In genomic region chr1:177322745-177323299, GRCm38 (mm10) we compare ENCODE assay signal across 8 mouse cellular contexts.
A peak's percentile ranks its signal among the peaks of the same experiment; 100 is the strongest.
DNase-seq lines count a peak whose midpoint lies in the region; ATAC-seq and TF ChIP-seq lines count a peak whose summit lies in the region.

No protein-coding gene starts in this region.

- no peaks in the 10 kb centered on the region for H3K27me3 ChIP-seq in forebrain, embryonic 14.5 days (replicated peaks; ENCODE audit: control insufficient read depth, insufficient read depth, low read length)
- H3K27me3 ChIP-seq in midbrain, embryonic 11.5 days (ENCODE audit: control insufficient read depth, insufficient read depth, low read length): no peaks in the 10 kb centered on the region
- 0 out of 2 replicates have a peak, but pooled peaks cover 2% of the 10 kb centered on the region for H3K27me3 ChIP-seq in stomach, postnatal 0 days (ENCODE audit: control insufficient read depth, insufficient read depth, low read length)

- WGBS in forebrain, embryonic 14.5 days: under 1% methylated on average over 39 of the region's 40 CpGs
- under 1% methylated on average over 40 of the region's 40 CpGs for WGBS in midbrain, embryonic 11.5 days
- 1% methylated on average over 40 of the region's 40 CpGs for WGBS in stomach, postnatal 0 days

- H3K4me1 ChIP-seq in forebrain, embryonic 14.5 days (ENCODE audit: control insufficient read depth, insufficient read depth, low read length): peaks cover 6% of the 10 kb centered on the region
- peaks cover 14% of the 10 kb centered on the region for H3K4me1 ChIP-seq in midbrain, embryonic 11.5 days (ENCODE audit: control insufficient read depth, insufficient read depth, low read length)
- H3K4me1 ChIP-seq in stomach, postnatal 0 days (replicated peaks; ENCODE audit: control insufficient read depth, insufficient read depth): no peaks in the 10 kb centered on the region

- H3K36me3 ChIP-seq in forebrain, embryonic 14.5 days (ENCODE audit: control insufficient read depth, insufficient read depth, low read length): no peaks in the 10 kb centered on the region
- H3K36me3 ChIP-seq in midbrain, embryonic 11.5 days (ENCODE audit: control insufficient read depth, insufficient read depth, low read length): no peaks in the 10 kb centered on the region
- no peaks in the 10 kb centered on the region for H3K36me3 ChIP-seq in stomach, postnatal 0 days (ENCODE audit: control insufficient read depth, insufficient read depth, low read length)

- peak; percentile 54 to 62 for DNase-seq in layer of hippocampus, postnatal 10 days (ENCODE audit: low spot score in 2 of 2)
- no peak for DNase-seq in layer of hippocampus, adult 9-11 months
- peak; percentile 31 for DNase-seq in cerebellum, adult 11 months
- peak; percentile 71 for DNase-seq in forebrain, embryonic 14.5 days (ENCODE audit: low spot score)
- peak; percentile 31 to 37 for DNase-seq in left cerebral cortex, postnatal 14 days (ENCODE audit: low spot score in 2 of 2)
- DNase-seq in midbrain, embryonic 11.5 days (ENCODE audit: low spot score, missing footprints): peak; percentile 97
- peak; percentile 16 for DNase-seq in stomach, postnatal 0 days (ENCODE audit: low spot score)
- no peak for DNase-seq in ovary, adult 18-20 months (ENCODE audit: low spot score)

- TF ChIP-seq CTCF in stomach, postnatal 0 days (IDR thresholded peaks at IDR 0.05; ENCODE audit: low read depth): no peak

- peak; percentile 89 for ATAC-seq in forebrain, embryonic 14.5 days
- ATAC-seq in midbrain, embryonic 11.5 days (ENCODE audit: low FRiP score): peak; percentile 92
- no peak for ATAC-seq in stomach, postnatal 0 days (ENCODE audit: low FRiP score, low TSS enrichment)

- H3K27ac ChIP-seq in forebrain, embryonic 14.5 days (ENCODE audit: low read depth, low read length): peak overlapping the region; percentile 63
- H3K27ac ChIP-seq in midbrain, embryonic 11.5 days (ENCODE audit: low read depth, low read length): peak overlapping the region; percentile 73
- H3K27ac ChIP-seq in stomach, postnatal 0 days (replicated peaks): no peak overlapping the region

- intact Hi-C loops in left cerebral cortex, postnatal 14 days (cut with DNase I): no loop called here

- H3K9ac ChIP-seq in forebrain, embryonic 14.5 days (ENCODE audit: low read length): peak overlapping the region; percentile 71
- peak overlapping the region; percentile 64 for H3K9ac ChIP-seq in midbrain, embryonic 11.5 days (ENCODE audit: low read length)
- peak overlapping the region; percentile 45 for H3K9ac ChIP-seq in stomach, postnatal 0 days (ENCODE audit: low read length)

- peak overlapping the region; percentile 43 for H3K4me3 ChIP-seq in forebrain, embryonic 14.5 days (ENCODE audit: low read depth, low read length)
- H3K4me3 ChIP-seq in midbrain, embryonic 11.5 days (ENCODE audit: low read depth, low read length): peak overlapping the region; percentile 33
- peak overlapping the region; percentile 40 for H3K4me3 ChIP-seq in stomach, postnatal 0 days (ENCODE audit: low read depth, low read length)

- TF ChIP-seq EP300 in stomach, postnatal 0 days (optimal IDR thresholded peaks at IDR 0.05): no peak

- H3K4me2 ChIP-seq in forebrain, embryonic 14.5 days (ENCODE audit: low read length): peak overlapping the region; percentile 82
- peak overlapping the region; percentile 57 for H3K4me2 ChIP-seq in midbrain, embryonic 11.5 days
- H3K4me2 ChIP-seq in stomach, postnatal 0 days (replicated peaks; ENCODE audit: low read depth): peak overlapping the region; percentile 79

- no peaks in the 10 kb centered on the region for H3K9me3 ChIP-seq in forebrain, embryonic 14.5 days (replicated peaks; ENCODE audit: control insufficient read depth, low read length)
- H3K9me3 ChIP-seq in midbrain, embryonic 11.5 days (ENCODE audit: control insufficient read depth, low read length): no peaks in the 10 kb centered on the region
- no peaks in the 10 kb centered on the region for H3K9me3 ChIP-seq in stomach, postnatal 0 days (ENCODE audit: control insufficient read depth, low read length)

Comparison
In these comparisons a context has a peak if more than half of its experiments do, and no peak if none do; other contexts are left out.
1. DNase-seq: peak in layer of hippocampus, postnatal 10 days (2 of 2), cerebellum, adult 11 months (single experiment), forebrain, embryonic 14.5 days (single experiment), left cerebral cortex, postnatal 14 days (2 of 2), midbrain, embryonic 11.5 days (single experiment) and stomach, postnatal 0 days (single experiment); none in layer of hippocampus, adult 9-11 months (single experiment) and ovary, adult 18-20 months (single experiment).
2. Peak in every context shown above with its lines, with median percentiles within 50 percentile points of each other: H3K4me2 ChIP-seq, H3K4me3 ChIP-seq and H3K9ac ChIP-seq.